Mouse (Mus musculus) intestine, embryonic 15.5 days (tissue): Measurements from ENCODE around the gene Fbxw4. TPM values are rescaled to one million over a fixed set of nuclear protein-coding genes. Genes with fewer than 3 reads are reported as not detected.
"Not testable (repeated sequence)": the region's sequence is repeated elsewhere in the genome, so short reads cannot be mapped to it uniquely, and the experiment has no call there.

Experiments
- ATAC-seq: fragments of 200-750 bp; cut with Nextera tagmentation; 2 replicates; pipeline ENCODE4 v1.8.0; 2017; ENCODE audit warnings: moderate TSS enrichment, moderate library complexity
- H3K27ac ChIP-seq: fragments of 300-500 bp; sonication (generic); 2 replicates; pipeline ENCODE4 v1.5.1; 2015; ENCODE audit warnings: mild to moderate bottlenecking, inconsistent platforms
- H3K27me3 ChIP-seq: fragments of 300-500 bp; sonication (generic); replicated peaks from 2 replicates; pipeline ENCODE4 v1.6.1; 2015; ENCODE audit warnings: inconsistent platforms
- H3K36me3 ChIP-seq: fragments of 300-500 bp; sonication (generic); 2 replicates; pipeline ENCODE4 v1.6.1; 2015; ENCODE audit warnings: inconsistent platforms
- H3K4me1 ChIP-seq: fragments of 300-500 bp; sonication (generic); replicated peaks from 2 replicates; pipeline ENCODE4 v1.6.1; 2015; ENCODE audit warnings: inconsistent platforms
- H3K4me2 ChIP-seq: fragments of 300-500 bp; sonication (generic); replicated peaks from 2 replicates; pipeline ENCODE4 v1.6.1; 2015; ENCODE audit warnings: mild to moderate bottlenecking, inconsistent platforms
- H3K4me3 ChIP-seq: fragments of 300-500 bp; sonication (generic); replicated peaks from 2 replicates; pipeline ENCODE4 v1.5.1; 2015; ENCODE audit warnings: inconsistent platforms
- H3K9ac ChIP-seq: fragments of 300-500 bp; sonication (generic); 2 replicates; pipeline ENCODE4 v1.6.1; 2015; ENCODE audit warnings: inconsistent platforms
- H3K9me3 ChIP-seq: fragments of 300-500 bp; sonication (generic); 2 replicates; pipeline ENCODE4 v1.6.1; 2016; ENCODE audit warnings: inconsistent platforms
- WGBS: fragments of 180-500 bp; shearing (Covaris S2); methylation state at CpG from one replicate; pipeline ENCODE4 v1.1.7; 2015; 5-methylcytosine and 5-hydroxymethylcytosine counted together
- polyA plus RNA-seq: library from polyadenylated mRNA; unstranded; fragments of >200 nt; fragmentation: Nextera tagmentation; extraction: Ambion mirVana; gene quantifications from 2 replicates; pipeline ENCODE4 v1.2.1, GENCODE M21; 2015

Gene Fbxw4
- polyA plus RNA-seq, 1 experiment from 2014 or later: 1.9 TPM

DNA sequence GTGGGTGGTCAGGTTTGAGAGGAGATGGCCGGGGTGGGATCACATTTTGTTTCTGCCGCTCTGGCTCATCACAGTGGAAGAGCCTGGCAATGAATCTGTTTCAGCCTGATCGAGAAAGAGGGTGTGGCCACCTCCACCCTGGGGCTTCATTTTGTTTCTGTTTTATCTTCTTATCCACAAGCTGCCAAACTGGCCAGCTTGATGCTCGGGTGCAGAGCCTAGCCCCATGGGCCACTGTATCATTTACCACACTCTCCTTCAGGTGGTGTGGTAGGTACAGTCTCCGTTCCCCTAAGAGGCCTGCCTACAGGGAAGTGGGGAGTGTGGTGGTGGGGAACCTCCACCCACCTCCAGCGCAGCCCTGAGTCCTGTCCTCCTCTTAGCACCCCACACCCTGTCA lies 87.1 kb downstream of the Fbxw4 start:
- peaks cover 34% of the 10 kb centered on the region for H3K4me1 ChIP-seq
- H3K36me3 ChIP-seq: no peaks in the 10 kb centered on the region
- no peak overlapping the region for H3K4me2 ChIP-seq
- ATAC-seq: no peak
- H3K27me3 ChIP-seq: no peaks in the 10 kb centered on the region
- no peak overlapping the region for H3K27ac ChIP-seq
- no peaks in the 10 kb centered on the region for H3K9me3 ChIP-seq
- 82% methylated on average over 6 of the region's 6 CpGs for WGBS
- no peak overlapping the region for H3K9ac ChIP-seq
- no peak overlapping the region for H3K4me3 ChIP-seq

DNA sequence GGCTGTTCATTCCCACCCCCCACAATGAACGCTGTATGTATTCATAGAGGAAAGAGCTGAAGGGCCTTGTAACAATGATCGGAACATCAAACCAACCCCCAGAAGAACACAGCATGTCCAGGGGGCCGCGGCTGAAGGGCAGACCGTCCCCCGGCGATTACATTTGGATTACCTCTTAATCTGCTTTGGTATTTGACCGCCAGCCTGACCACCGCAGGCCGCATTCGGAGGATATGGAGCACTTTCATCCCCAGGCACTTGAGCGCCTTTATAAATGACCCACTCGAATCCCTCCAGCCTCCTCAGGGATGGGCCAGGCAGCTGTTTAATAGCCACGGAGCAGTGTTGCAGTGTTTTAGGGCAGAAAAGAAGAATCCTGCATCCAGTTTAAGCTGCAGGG lies 92.7 kb downstream of the Fbxw4 start:
- WGBS: 44% methylated on average over 14 of the region's 14 CpGs
- H3K27me3 ChIP-seq: no peaks in the 10 kb centered on the region
- no peak for ATAC-seq
- peaks cover 9% of the 10 kb centered on the region for H3K4me1 ChIP-seq
- H3K36me3 ChIP-seq: no peaks in the 10 kb centered on the region
- no peak overlapping the region for H3K27ac ChIP-seq
- H3K4me2 ChIP-seq: no peak overlapping the region
- H3K9ac ChIP-seq: no peak overlapping the region
- no peaks in the 10 kb centered on the region for H3K9me3 ChIP-seq
- no peak overlapping the region for H3K4me3 ChIP-seq

DNA sequence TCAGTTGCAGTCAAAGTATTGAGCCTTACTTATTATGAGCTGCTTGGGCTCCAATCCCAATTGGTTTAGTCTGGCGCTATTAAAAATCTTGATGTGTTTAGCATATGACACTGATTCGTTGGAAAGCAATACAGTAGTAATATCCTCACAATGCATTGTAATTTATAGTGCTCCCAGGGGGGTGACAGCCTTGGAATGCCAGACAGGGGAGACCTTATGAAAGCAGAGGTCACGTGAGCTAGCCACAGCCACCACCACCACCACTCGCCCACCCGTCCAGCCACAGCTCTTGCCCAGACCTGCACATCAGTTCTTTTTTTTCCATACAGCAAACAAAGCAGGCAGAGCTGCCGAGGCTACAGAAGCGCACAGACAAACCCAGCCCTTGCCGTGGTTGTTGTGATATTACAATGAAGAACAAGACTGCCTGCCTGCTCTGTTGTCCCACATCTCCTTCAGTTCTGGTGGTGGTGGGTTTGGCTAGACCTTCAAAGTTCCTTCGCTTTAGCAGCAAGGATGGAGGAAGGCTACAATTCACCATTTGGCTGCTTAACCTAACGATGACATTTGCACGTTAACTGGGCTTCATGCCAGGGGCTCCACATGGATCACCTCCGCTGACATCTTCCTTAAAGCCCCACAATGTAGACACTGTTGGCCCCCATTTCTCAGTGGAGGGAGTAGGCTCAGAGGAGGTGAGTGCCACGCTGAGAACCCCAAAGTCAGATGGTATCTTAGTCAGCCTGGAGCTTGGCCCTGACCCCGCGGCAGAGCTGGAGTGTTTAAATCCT lies 94.0 kb downstream of the Fbxw4 start:
- H3K27ac ChIP-seq: no peak overlapping the region
- no peak overlapping the region for H3K4me3 ChIP-seq
- no peak for ATAC-seq
- H3K9ac ChIP-seq: no peak overlapping the region
- H3K4me2 ChIP-seq: no peak overlapping the region
- H3K9me3 ChIP-seq: no peaks in the 10 kb centered on the region
- WGBS: 55% methylated on average over 15 of the region's 15 CpGs
- H3K36me3 ChIP-seq: no peaks in the 10 kb centered on the region
- H3K4me1 ChIP-seq: peaks cover 9% of the 10 kb centered on the region
- H3K27me3 ChIP-seq: no peaks in the 10 kb centered on the region

DNA sequence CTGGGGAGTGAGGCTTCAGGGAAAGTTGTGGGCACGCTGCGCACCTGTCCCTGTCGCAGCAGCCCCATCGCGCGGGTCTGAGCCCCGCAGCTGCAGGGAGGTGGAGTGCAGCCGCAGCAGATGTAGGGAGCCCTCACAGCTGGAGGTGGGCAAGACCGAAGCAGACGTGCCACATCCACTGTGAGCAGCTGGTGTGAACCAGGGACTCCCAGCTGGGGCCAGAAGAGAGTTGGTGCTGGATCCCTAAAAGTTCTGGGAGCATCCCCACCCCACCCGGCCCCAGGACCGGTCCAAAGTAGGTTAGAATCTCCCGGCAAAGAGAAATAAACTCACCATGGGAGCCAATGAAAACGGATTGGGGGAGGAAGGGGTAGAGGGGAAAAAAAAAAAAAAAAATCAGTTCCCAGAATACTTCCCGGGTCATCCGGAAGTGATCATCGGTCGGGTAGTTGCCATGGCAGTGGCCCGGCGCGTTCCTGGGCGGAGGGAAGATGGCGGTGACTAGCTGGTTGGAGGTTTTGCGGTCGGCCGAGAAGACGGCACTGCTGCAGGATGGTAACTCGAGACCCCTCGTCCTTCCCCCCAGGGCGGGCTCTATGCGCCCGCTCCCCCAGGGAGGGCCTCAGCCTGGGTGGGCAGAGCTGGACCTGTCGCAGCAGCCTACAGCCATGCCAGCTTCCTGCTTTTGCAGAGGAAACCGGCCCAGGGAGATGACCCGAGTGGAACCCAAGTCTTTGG lies 99.8 kb downstream of the Fbxw4 start, which contains the start of the genes Poll and Gm17018:
Gene Poll (minus strand): TSS at position 379 of the 738 bp plus-strand sequence.
Gene Gm17018 (plus strand): TSS at position 463 of the 738 bp plus-strand sequence.
- Histone ChIP-seq H3K4me2 (peak within 1 kb of the TSS; percentile 87), H3K27ac (peak within 1 kb of the TSS; percentile 56), H3K36me3 (no peaks in the 10 kb centered on the region), H3K9ac (peak within 1 kb of the TSS; percentile 77), H3K27me3 (no peaks in the 10 kb centered on the region), H3K4me1 (0 out of 2 replicates have a peak, but pooled peaks cover 7% of the 10 kb centered on the region), H3K9me3 (no peaks in the 10 kb centered on the region), H3K4me3 (peak within 1 kb of the TSS; percentile 65)
- 0% methylated on average over 34 of the region's 35 CpGs for WGBS
- peak; percentile 94 for ATAC-seq

DNA sequence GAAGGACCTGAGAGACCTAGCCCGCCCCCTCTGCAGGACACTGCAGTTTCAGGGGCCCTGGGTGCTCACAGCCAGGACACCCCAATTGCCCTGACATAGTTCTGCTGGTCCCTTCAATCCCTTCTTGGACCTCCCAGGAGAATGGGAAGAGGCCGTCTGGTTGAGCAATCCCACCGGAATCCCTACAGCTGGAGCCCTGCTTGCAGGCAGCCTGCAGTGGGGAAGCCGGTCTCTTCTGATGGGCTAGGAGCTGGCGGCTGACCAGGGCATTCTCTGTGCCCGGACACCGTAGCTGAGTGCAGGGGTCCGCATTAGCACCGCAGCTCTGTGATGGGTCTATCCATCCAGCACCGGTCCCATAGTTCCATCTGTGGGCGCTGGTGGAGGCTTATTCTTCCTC lies 106.0 kb downstream of the Fbxw4 start:
- no peaks in the 10 kb centered on the region for H3K27me3 ChIP-seq
- WGBS: 93% methylated on average over 11 of the region's 11 CpGs
- H3K27ac ChIP-seq: no peak overlapping the region
- no peaks in the 10 kb centered on the region for H3K36me3 ChIP-seq
- no peaks in the 10 kb centered on the region for H3K9me3 ChIP-seq
- H3K4me2 ChIP-seq: no peak overlapping the region
- no peak for ATAC-seq
- no peak overlapping the region for H3K9ac ChIP-seq
- H3K4me1 ChIP-seq: peaks cover 17% of the 10 kb centered on the region
- H3K4me3 ChIP-seq: no peak overlapping the region

DNA sequence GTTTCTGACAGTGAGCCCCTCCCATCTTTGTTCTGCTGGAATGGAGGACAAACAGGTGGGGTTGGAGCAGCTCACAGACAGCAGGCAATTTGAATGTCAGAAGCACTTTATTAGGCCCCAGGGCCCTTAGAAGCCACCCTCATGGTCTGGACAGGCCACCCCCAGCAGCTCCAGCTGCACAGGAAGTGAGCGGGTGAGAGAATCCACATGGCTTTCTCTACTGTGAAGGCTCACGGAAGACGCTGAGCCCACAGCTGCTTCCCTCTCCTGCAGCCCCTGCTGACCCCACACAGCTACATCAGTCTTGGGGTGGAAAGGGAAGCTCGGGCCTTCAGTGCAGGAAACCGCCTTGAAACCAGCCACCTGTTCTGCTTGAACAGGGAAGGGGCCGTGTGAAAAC lies 107.9 kb downstream of the Fbxw4 start:
- WGBS: 33% methylated on average over 6 of the region's 6 CpGs
- 0 out of 2 replicates have a peak overlapping the region, but pooled peaks have one; percentile 11 for H3K27ac ChIP-seq
- no peaks in the 10 kb centered on the region for H3K27me3 ChIP-seq
- H3K4me3 ChIP-seq: no peak overlapping the region
- no peaks in the 10 kb centered on the region for H3K36me3 ChIP-seq
- H3K9ac ChIP-seq: no peak overlapping the region
- H3K9me3 ChIP-seq: no peaks in the 10 kb centered on the region
- peaks cover 17% of the 10 kb centered on the region for H3K4me1 ChIP-seq
- ATAC-seq: peak; percentile 64
- no peak overlapping the region for H3K4me2 ChIP-seq

DNA sequence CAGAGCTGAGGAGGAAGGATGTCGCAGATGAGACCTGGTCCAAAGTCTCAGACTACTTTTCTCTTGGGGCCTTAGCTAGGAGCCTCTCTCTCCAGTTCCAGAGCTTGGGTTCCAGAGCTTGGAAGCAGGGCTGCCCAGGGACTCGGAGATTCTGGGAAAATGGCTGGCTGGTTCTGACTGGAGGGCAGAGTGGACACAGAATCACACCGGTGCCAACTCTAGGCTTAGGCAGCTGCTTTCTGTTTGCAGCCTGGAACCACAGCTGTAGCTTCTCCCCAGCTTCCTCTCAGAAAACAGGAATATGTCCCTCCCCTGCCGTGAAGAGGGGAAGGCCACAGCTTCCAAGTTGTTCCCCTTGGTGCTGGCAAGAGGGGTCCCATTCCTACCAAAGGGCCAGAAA lies 110.2 kb downstream of the Fbxw4 start:
- Histone ChIP-seq H3K36me3 (no peaks in the 10 kb centered on the region), H3K4me1 (peaks cover 17% of the 10 kb centered on the region), H3K27ac (no peak overlapping the region), H3K4me3 (no peak overlapping the region), H3K27me3 (peaks cover 7% of the 10 kb centered on the region; the same call in 1 of the 2 replicates), H3K4me2 (no peak overlapping the region), H3K9ac (no peak overlapping the region), H3K9me3 (no peaks in the 10 kb centered on the region)
- ATAC-seq: no peak
- WGBS: 68% methylated on average over 4 of the region's 4 CpGs

DNA sequence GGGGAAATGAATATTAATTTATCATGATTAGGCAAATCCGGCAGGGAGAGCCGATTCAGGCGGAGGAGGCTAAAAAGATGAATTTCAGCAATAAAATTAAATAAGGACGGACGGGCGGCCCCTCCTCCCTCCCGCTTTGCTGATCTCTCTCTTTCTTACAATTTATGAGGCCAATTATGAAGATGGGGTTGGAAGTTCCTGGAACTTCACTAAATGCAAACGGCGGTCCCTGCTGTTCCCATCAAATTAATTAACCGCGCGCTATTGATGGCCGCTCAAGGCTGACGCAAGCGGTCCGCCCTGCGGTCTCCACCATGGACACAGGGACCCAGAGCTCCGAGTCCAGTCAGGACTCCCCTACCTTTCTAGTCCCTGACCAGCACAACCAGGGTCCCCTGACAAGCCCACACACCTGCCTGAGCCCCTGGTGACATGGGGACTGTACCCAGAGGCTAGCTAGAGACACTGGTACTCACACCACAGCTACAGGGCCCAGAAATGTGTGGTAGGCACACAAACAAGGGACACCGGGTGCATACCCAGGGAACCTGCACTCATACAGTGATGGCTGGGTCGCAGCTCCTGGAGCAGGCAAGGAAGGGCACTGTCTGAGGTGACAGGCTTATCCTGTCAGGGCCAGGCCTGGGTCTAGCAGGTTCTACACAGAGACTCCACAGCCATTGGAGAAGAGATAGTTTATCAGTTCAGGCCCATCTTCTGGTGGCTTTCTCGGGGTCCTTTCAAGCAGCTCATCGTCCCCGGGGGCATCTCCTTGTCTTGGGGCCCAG lies 110.8 kb downstream of the Fbxw4 start:
- Histone ChIP-seq H3K9me3 (no peaks in the 10 kb centered on the region), H3K36me3 (no peaks in the 10 kb centered on the region), H3K4me2 (no peak overlapping the region), H3K27me3 (peaks cover 7% of the 10 kb centered on the region; the same call in 1 of the 2 replicates), H3K4me1 (peaks cover 19% of the 10 kb centered on the region), H3K4me3 (no peak overlapping the region), H3K27ac (no peak overlapping the region), H3K9ac (no peak overlapping the region)
- 79% methylated on average over 23 of the region's 23 CpGs for WGBS
- ATAC-seq: no peak

DNA sequence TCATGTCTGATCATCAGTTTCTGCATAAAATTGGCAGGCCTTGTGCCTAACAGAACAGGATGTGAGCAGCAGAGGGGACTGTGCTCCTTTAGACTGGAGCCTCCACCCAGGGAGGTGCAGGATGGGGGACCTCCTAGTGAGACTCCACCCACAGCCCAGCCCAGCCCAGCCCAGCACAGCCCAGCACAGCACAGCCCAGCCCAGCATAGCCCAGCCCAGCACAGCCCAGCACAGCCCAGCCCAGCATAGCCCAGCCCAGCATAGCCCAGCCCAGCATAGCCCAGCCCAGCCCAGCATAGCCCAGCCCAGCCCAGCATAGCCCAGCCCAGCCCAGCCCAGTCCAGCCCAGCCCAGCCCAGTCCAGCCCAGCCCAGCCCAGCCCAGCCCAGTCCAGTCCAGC lies 111.9 kb downstream of the Fbxw4 start:
- peaks cover 20% of the 10 kb centered on the region for H3K4me1 ChIP-seq
- H3K36me3 ChIP-seq, H3K9me3 ChIP-seq, H3K4me3 ChIP-seq, H3K9ac ChIP-seq, H3K27me3 ChIP-seq, H3K27ac ChIP-seq, H3K4me2 ChIP-seq: not testable (repeated sequence)
- peak; percentile 44; the same call in 1 of the 2 replicates for ATAC-seq

DNA sequence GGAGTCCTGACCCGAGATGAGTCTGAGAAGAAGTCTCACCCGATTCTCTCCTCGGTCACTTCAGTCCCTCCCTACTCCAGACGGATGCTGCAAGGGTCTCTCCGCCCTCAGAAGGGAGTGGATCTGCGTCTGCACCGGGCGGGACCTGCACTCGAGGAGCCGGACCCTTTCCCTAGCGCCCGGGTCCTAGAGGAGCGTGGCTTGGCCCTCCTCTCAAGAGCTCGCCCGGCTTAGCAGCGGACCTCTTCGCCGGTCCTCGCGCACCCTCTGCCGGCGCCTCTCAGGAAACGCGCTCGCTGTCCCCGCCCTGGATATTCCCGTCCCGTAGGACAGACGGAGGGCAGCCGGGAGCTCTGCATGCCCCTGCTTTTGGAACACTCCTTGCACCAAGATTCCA lies 115.2 kb downstream of the Fbxw4 start:
- Histone ChIP-seq H3K9me3 (no peaks in the 10 kb centered on the region), H3K4me3 (peak overlapping the region; percentile 41), H3K9ac (peak overlapping the region; percentile 48), H3K27ac (no peak overlapping the region), H3K36me3 (no peaks in the 10 kb centered on the region), H3K4me1 (peaks cover 7% of the 10 kb centered on the region), H3K4me2 (peak overlapping the region; percentile 90), H3K27me3 (peaks cover 25% of the 10 kb centered on the region)
- under 1% methylated on average over 30 of the region's 30 CpGs for WGBS
- ATAC-seq: peak; percentile 73

DNA sequence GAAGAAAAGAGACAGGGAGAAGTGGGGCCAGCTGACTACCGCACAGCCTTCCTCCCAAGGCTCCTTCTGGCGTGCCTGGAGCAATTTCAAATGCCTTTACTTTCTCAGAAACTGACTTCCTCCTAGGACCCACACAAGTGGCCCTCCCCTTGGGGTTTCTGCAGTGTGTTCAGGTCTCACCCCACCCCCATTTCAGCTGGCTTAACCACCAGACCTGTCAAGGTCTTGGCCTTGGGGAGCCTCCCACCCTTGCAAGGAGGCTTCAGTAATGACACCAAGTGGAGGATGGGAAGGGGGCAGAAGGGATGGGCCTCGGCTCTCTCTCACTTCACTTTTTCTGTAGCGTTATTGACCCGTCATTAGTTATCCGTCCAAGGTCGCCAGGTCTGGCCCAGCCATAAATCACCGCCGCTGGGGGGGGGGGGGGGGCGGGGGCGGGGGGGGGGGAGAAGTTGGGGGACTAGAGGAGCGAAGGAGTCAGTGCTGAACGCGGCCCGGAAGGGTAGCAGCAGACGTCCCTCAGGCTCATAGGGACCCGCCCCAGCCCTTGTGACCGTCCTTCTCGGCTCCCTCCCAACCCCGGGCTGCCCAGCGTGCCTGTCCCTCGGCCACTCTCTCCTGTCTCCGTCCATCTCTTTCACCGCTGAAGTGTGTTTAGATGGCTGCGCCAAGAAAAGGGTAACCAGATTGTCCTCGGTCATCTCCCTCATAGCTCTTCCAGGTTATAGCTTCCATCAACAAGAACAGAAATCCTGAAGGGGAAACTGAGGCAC lies 115.8 kb downstream of the Fbxw4 start:
- peaks cover 7% of the 10 kb centered on the region for H3K4me1 ChIP-seq
- H3K36me3 ChIP-seq: no peaks in the 10 kb centered on the region
- H3K27me3 ChIP-seq: peaks cover 25% of the 10 kb centered on the region
- peak overlapping the region; percentile 90 for H3K4me2 ChIP-seq
- peak overlapping the region; percentile 41 for H3K4me3 ChIP-seq
- WGBS: 2% methylated on average over 21 of the region's 26 CpGs
- no peaks in the 10 kb centered on the region for H3K9me3 ChIP-seq
- peak; percentile 54 for ATAC-seq
- peak overlapping the region; percentile 48 for H3K9ac ChIP-seq
- H3K27ac ChIP-seq: no peak overlapping the region
